Mouse (Mus musculus) bone marrow macrophage, adult 2 months (primary cell): ENCODE measurements around the gene Macf1.

Experiments used
- CTCF ChIP-seq: IDR thresholded peaks from 2 replicates; pipeline ENCODE4 v1.5.1; 2012; ENCODE audit warnings: low read depth, mild to moderate bottlenecking, low read length, moderate library complexity
- POLR2A ChIP-seq: IDR thresholded peaks from 2 replicates; pipeline ENCODE4 v1.6.1; 2012; ENCODE audit warnings: mild to moderate bottlenecking, low read depth, low read length, borderline replicate concordance

GRCm38 (mm10) chr4:123529230-123529629 lies 154.9 kb downstream of the Macf1 start:
- TF ChIP-seq CTCF = peak; percentile 65; the same call in 1 of the 2 replicates
- no peak for TF ChIP-seq POLR2A
